Mouse (Mus musculus) T-cell, adult 2 months (primary cell): ENCODE results near the gene Pam.

Experiments used
- DNase-seq: peaks from one replicate; pipeline ENCODE4 v3.0.0; 2022; ENCODE audit warnings: low spot score

The Pam gene

DNA sequence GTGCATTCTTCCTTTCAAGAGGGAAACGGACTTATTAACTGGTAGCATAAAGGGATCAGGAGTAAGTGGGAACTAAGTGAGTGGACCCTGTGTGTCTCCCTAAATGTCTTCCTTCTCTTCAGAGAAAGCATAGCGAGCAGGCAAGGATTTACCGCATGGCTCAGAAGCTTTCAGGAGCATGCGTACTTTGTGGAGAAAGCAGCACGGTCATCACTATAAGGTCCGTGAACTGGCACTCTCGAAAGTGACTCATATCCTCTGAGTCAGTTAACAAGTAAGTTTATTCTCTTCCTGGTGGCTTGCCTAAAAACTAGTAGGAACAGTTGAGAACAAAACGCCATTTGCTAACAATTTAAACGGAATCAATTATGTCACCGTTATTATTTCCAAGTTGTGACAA is 184.6 kb downstream of the Pam start:
- DNase-seq = no peak

DNA sequence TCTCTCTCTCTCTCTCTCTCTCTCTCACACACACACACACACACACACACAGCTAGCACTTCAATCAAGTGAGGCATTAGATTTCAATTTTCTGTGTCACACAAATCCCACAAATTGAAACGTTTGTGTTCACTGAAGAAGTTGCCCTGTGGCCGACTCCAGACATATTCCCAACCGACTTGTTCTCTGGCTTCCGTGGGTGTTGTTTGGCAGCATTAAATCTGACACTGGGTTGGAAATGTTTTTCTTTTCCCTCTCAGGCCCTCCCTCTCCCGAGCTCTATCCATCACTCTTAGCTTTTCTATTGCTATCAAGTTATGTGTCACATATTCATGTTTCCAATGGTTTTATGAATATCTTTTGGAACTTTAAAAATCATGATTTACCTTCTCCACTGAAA is 185.9 kb downstream of the Pam start:
- DNase-seq = no peak

GRCm38 (mm10) chr1:97908736-97909135 is 186.7 kb downstream of the Pam start:
- DNase-seq = no peak

- DNase-seq = no peak
These were observed 191.5 kb downstream of the Pam start for GRCm38 (mm10) chr1:97903912-97904460.

GRCm38 (mm10) chr1:97902830-97903229 is 192.6 kb downstream of the Pam start:
- DNase-seq = no peak

DNA sequence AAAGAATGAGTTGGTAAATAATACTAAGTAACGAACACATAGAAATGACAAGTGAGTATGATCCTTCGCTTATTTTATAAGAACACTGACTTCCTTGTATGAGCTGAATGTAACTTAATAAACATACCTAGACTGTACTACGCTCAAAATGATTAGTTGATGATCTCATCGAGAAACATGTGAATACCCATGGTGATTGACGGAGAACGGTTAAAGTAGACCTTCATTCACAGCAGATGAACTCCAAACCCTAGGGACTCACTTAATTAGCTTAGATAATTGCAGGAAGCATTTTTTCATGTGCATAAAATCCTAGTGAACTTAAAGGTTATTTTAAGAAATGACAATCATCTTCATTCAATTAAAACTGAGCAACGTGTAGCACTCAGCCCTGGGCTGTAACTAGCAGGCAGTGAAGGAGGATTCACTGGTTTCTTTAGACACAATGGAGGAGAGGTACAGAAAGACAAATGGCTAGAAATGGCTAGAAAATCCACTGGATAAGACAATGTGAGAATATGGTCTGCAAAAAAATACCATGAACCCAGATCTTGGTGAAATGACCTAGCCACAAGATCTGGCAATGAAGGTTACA is 194.8 kb downstream of the Pam start:
- DNase-seq = no peak

DNA sequence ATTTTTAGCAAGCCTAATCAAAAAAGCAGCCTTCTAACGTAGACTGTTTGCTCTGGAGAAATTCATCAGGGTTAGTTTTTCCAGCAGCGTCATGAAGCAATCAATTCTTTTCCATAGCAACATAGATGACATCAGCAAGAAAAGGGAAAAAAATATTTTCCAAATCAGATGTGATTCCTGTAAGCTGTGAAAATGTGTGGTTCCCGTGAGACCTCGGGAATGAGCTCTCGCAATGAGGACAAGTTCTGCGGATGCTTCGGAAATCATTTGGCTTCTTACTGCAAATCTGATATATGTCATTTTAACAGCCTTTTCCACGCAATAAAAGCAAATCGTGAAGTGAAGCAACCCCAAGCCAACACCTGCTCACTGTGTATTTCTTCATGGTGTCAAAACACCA is 207.9 kb downstream of the Pam start:
- DNase-seq = no peak

DNA sequence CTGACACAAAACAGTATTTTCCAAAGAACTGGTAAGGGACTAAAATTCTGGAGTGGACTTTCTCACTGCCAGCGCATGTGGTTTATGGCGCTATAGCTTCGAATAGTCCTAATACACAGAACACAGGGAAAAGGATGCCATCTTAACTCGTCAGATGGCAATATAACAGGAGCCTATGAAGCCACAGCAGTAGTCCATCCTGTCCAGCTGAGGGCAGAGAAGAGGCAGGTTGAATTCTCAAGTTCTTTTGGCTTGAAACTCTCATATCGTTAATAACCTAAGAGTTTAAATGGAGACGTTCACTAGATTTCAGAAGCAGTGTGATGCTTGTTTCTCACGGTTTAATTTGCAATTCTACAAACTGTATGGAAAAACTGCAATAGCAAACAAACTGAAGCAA is 211.9 kb downstream of the Pam start:
- no peak for DNase-seq

DNA sequence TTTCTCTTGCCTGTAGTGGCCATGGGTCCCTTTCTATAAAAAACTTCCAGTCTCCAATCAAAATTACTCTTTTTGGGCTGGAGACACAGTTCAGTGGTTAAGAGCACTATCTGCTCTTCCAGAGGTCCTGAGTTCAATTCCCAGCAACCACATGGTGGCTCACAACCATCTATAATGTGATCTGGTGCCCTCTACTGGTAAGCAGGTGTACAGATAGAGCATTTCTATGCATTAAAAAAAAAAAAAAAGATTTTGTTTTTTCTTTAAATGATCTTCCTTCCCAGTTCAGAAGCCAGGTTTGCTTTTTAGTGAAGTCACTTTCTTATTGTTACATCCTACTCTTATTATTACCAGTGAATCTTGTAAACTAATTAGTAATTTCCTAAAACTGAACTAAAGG is 218.4 kb downstream of the Pam start:
- no peak for DNase-seq

DNA sequence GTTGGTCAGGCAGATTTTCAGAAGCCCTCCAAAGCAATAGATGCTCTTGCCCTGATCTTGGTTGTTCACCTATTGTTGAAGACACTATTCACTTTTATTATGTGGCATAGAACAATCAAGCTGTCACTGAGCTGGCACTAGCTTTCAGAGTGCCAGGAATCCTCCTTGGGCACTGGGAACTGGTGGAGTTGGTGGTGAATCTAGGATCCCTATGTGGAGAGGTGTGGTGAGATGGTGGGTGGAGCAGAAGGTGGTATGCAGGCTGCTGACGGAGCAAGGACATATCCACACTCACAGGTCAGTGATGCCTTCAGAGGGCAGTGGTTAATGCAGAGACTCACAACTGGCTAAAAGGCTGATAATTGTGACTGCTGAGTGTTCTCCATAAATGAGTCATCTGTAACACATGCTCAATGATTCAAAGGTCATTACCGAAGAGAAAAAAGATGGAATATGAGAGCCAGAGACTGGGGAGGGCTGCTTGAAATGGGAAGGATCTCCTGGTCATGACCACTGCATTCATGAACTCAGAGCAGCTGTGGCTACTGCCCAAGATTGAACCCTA is 221.9 kb downstream of the Pam start:
- no peak for DNase-seq

GRCm38 (mm10) chr1:97872493-97872892 is 223.0 kb downstream of the Pam start:
- DNase-seq = no peak

- DNase-seq = no peak
These were observed 223.4 kb downstream of the Pam start for GRCm38 (mm10) chr1:97872072-97872471.

GRCm38 (mm10) chr1:97864135-97864534 is 231.3 kb downstream of the Pam start:
- no peak for DNase-seq

DNA sequence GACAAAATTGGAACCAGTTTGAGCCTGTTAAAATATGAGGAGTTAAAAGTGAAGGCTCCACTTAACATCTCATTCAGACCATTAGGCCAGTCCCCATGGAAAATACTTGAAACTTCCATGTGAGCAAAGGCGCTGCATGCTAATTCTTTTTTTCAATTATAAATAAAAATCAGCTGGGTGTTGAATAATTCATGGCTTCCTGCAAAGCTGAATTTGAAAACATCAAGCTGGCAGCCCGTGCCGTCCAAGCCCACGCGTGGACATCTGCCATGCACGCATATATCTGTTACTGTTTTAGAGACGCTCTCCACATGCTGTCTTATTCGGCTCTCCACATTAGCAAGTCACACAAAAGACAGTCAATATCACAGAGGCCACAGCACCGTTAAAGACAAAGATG is 232.3 kb downstream of the Pam start:
- DNase-seq = no peak

DNA sequence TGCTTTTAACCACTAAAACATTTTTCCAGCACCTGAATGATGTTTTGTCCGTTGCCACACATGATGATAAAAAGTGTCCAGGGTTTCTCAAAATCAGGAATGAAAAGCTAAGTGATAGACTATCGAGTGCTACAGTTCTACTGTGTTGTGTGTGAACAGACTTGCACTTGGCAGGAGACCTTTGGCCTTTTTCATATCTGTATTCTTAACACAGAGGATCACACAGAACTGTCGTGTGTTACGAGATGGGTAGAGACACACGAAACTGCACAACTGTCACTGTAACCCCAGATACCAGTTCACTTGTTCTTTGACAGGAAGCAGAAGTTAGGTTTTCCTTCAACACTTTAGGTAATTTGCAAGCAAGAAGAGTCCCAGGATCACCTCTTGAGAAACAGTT is 232.7 kb downstream of the Pam start:
- no peak for DNase-seq

GRCm38 (mm10) chr1:97854256-97854655 is 241.2 kb downstream of the Pam start:
- no peak for DNase-seq

GRCm38 (mm10) chr1:97851601-97852175 is 243.8 kb downstream of the Pam start:
- DNase-seq = no peak

- DNase-seq = no peak
These were observed 246.7 kb downstream of the Pam start for GRCm38 (mm10) chr1:97848601-97849241.

DNA sequence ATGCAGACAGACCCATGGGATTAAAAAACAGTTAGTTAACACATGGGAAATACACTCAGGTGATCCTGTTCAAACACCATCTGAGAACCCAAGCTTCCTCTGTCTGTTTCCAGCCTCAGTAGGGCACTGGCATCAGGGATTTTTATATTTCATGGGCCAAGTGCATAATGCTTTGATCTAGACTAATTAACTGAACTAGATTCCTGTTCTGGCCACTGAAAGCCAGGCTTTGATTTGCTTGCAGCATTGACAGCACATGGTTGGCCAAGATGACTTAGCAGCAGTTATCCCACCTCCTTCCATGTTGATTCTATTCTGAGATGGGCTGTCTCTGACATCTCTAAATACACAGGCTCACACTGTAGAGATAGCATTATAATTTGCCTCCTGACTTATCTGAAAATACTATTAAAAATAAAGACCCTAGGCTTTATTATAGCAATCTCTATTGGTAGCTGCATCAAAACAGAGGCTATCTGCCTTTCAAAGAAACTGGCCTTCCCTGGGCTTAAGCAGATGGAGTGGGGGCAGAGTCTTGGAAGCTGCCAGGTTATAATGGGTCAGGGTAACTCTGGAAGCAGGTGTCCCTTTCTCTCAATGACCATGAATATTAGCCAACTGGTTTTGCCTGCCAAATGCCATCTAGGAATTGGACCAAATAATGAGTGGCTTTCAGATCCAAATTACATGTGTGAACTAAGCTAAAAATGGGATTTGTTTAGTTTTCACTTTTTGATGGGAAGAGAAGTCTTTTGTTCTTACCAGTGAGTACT is 252.0 kb downstream of the Pam start:
- DNase-seq = no peak

DNA sequence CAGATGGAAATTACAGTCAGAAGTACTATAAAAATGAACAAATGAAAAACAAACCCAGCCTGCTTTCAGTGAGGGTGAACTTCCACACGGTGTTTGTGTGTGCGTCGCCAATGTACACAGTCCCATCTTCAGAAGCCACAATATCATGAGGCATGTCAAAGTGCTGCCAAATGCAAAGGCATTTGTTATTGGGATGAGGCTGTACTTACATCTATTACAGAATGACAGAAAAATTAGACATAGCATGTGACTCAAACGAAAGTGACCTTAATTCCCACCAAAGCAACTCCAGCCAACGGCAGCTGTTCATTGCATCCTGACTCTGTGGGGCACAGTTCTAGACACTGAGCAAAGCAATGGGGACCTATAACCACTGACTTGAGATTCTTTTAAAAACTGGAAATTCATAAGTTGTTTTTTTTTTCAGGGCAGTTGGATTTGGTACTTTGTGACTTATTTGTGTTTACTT is 261.1 kb downstream of the Pam start:
- no peak for DNase-seq

DNA sequence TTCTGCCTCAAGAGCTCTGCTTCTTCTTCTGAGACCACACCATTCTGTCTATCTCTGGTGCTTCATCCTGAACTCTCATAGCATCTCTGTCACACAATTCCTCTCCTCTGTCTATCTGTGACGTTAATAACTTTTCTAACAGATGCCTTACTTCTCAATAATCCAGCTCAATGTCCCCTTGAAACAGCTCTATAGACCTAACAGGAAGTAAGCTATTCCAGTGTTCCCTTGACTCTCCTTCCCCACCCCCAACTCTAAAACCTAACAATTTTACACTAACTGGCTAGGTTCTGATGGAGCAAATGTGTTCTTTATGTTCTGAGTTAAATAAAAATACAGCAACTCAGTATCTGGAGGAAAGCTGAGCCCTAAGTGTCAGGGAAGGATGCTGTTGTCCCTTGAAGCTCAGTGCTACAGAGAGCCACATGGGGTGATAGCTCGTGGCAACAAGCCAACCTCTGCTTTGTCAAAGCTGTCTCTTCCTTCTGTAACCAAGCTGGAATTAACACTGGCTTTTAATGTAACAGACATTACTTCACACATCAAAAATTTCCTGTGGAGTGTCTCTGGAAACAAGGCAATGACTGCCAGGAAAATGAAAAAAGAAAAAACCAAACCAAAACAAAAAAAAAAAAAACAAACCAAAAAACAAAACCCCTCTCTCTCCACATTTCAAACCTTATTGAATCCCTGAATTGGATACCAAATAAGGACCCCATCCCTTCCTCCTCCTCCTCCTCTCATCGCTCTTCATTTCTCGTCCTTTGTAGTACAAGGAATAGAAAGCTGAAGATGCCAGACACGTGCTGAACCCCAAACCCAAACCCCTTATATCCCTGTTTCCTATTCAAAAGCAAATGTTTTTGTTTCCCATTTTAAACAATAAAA is 261.7 kb downstream of the Pam start:
- DNase-seq = no peak
